Mouse (Mus musculus): ENCODE data around the gene 1700008O03Rik. TPM values are rescaled to one million over a fixed set of nuclear protein-coding genes. Genes with fewer than 3 reads are reported as not detected.

1700008O03Rik gene
- polyA plus RNA-seq, 1 experiment, result 1.5 TPM

Other genes starting within 250 kb of the 1700008O03Rik start
- not detected in 2 replicates for gene Klk1b16, start 249.1 kb downstream of the 1700008O03Rik start, polyA plus RNA-seq (2012; rRNA removed)
- gene Klk1b24, start 197.6 kb downstream of the 1700008O03Rik start, polyA plus RNA-seq (2012; rRNA removed), result not detected in 2 replicates
- not detected in 2 replicates for gene Klk1b3, start 187.6 kb downstream of the 1700008O03Rik start, polyA plus RNA-seq (2012; rRNA removed)
- gene Klk1b4, start 178.4 kb downstream of the 1700008O03Rik start, polyA plus RNA-seq (2012; rRNA removed), result not detected in 2 replicates
- not detected in 2 replicates for gene Klk1b5, start 169.9 kb downstream of the 1700008O03Rik start, polyA plus RNA-seq (2012; rRNA removed)
- gene Klk1, start 160.5 kb downstream of the 1700008O03Rik start, polyA plus RNA-seq (2012; rRNA removed), result 0.17 and 0.40 TPM in 2 replicates
- not detected in 2 replicates for gene Gm36864, start 149.6 kb downstream of the 1700008O03Rik start, polyA plus RNA-seq (2012; rRNA removed)
- 0.71 and 1.1 TPM in 2 replicates for gene 1700028J19Rik, start 139.1 kb downstream of the 1700008O03Rik start, polyA plus RNA-seq (2012; rRNA removed)
- gene 2410002F23Rik, start 139.1 kb downstream of the 1700008O03Rik start, polyA plus RNA-seq (2012; rRNA removed), result 100 and 125 TPM in 2 replicates
- gene Acp4, start 128.4 kb downstream of the 1700008O03Rik start, polyA plus RNA-seq (2012; rRNA removed), result not detected in 2 replicates
- gene Gm15517, start 124.4 kb downstream of the 1700008O03Rik start, polyA plus RNA-seq (2012; rRNA removed), result 0.65 TPM in 1 of 2 replicates, not detected in the other
- 17.2 and 19.7 TPM in 2 replicates for gene Clec11a, start 78.9 kb downstream of the 1700008O03Rik start, polyA plus RNA-seq (2012; rRNA removed)
- gene Shank1, start 75.6 kb downstream of the 1700008O03Rik start, polyA plus RNA-seq (2012; rRNA removed), result 0.85 and 1.9 TPM in 2 replicates
- 4.1 and 4.3 TPM in 2 replicates for gene Syt3, start 1.7 kb downstream of the 1700008O03Rik start, polyA plus RNA-seq (2012; rRNA removed)
- 1.7 and 2.3 TPM in 2 replicates for gene Lrrc4b, start 43.2 kb upstream of the 1700008O03Rik start, polyA plus RNA-seq (2012; rRNA removed)
- 0.10 and 0.22 TPM in 2 replicates for gene Aspdh, start 79.6 kb upstream of the 1700008O03Rik start, polyA plus RNA-seq (2012; rRNA removed)
- gene Josd2, start 82.2 kb upstream of the 1700008O03Rik start, polyA plus RNA-seq (2012; rRNA removed), result 85.0 and 110 TPM in 2 replicates
- 127 TPM in 2 replicates for gene Emc10, start 110.7 kb upstream of the 1700008O03Rik start, polyA plus RNA-seq (2012; rRNA removed)
- gene Fam71e1, start 110.8 kb upstream of the 1700008O03Rik start, polyA plus RNA-seq (2012; rRNA removed), result 10.0 and 12.5 TPM in 2 replicates
- 0.63 and 0.69 TPM in 2 replicates for gene Mybpc2, start 138.8 kb upstream of the 1700008O03Rik start, polyA plus RNA-seq (2012; rRNA removed)
- gene Spib, start 146.3 kb upstream of the 1700008O03Rik start, polyA plus RNA-seq (2012; rRNA removed), result 0.38 and 0.41 TPM in 2 replicates
- 15.8 and 19.7 TPM in 2 replicates for gene Pold1, start 163.0 kb upstream of the 1700008O03Rik start, polyA plus RNA-seq (2012; rRNA removed)
- 89.0 and 106 TPM in 2 replicates for gene Nr1h2, start 168.1 kb upstream of the 1700008O03Rik start, polyA plus RNA-seq (2012; rRNA removed)
- 5.3 TPM in 2 replicates for gene Napsa, start 186.6 kb upstream of the 1700008O03Rik start, polyA plus RNA-seq (2012; rRNA removed)
- 0.43 and 1.1 TPM in 2 replicates for gene Kcnc3, start 204.8 kb upstream of the 1700008O03Rik start, polyA plus RNA-seq (2012; rRNA removed)